Mouse (Mus musculus): ENCODE data around the gene Zrsr1. TPM values are rescaled to one million over a fixed set of nuclear protein-coding genes. Genes with fewer than 3 reads are reported as not detected.

Zrsr1 gene
- polyA plus RNA-seq, 2 experiments from 2014 or later, result 5.6 to 7.2 TPM

GRCm38 (mm10) chr11:23013580-23014294 lies 41.9 kb downstream of the Zrsr1 start:
- no peak for ATAC-seq

GRCm38 (mm10) chr11:23014996-23015395 lies 43.2 kb downstream of the Zrsr1 start:
- no peak for ATAC-seq

- ATAC-seq, result no peak
Measured at GRCm38 (mm10) chr11:23017943-23018342, 46.1 kb downstream of the Zrsr1 start.

GRCm38 (mm10) chr11:23020116-23020770 lies 48.4 kb downstream of the Zrsr1 start:
- no peak for ATAC-seq

GRCm38 (mm10) chr11:23020841-23021240 lies 49.0 kb downstream of the Zrsr1 start:
- ATAC-seq, result no peak

DNA sequence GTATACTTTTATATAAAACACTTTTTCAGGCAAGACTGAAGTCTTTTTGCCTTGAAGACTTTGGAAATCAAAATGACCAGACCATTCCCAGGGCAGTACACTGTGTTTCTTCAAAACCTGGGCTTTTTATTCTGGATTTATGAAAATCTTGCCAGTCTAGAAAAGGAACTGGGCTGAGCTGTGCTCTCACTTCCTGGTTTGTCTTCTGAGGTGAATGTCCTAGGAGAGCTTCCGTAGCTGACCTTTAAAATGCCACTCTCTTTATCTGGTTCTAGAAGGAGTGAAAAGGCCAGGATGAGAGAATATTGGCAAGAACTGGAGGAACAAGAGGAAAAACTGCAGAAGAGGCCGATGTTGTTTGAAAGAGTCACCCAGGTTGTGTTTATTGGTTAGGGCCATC lies 51.4 kb downstream of the Zrsr1 start:
- ATAC-seq, result no peak

- ATAC-seq, result no peak
Measured at GRCm38 (mm10) chr11:23024169-23024568, 52.4 kb downstream of the Zrsr1 start.

Other genes with a start within 250 kb of the Zrsr1 start
- 1 to 10 TPM; 4.7 to 9.8 TPM for gene B3gnt2, start 111.0 kb upstream of the Zrsr1 start, polyA plus RNA-seq (2017; shearing (Covaris generic))
- 10 to 100 TPM; 32.8 to 42.2 TPM for gene Gm28048, start 10.1 kb downstream of the Zrsr1 start, polyA plus RNA-seq (2017; shearing (Covaris generic))
- gene Commd1, start 10.4 kb downstream of the Zrsr1 start, polyA plus RNA-seq (2017; shearing (Covaris generic)), result 100 to 1,000 TPM in 1 of 2 experiments, 10 to 100 TPM in 1; 95.9 to 117 TPM
- gene Cct4, start 18.5 kb downstream of the Zrsr1 start, polyA plus RNA-seq (2017; shearing (Covaris generic)), result 100 to 1,000 TPM; 227 to 238 TPM
- 1 to 10 TPM; 2.0 to 2.7 TPM for gene Fam161a, start 35.5 kb downstream of the Zrsr1 start, polyA plus RNA-seq (2017; shearing (Covaris generic))